22 mouse cellular contexts compared by ENCODE assay signal in genomic region chr5:150106358-150106757, GRCm38 (mm10). TPM values are rescaled to one million over a fixed set of nuclear protein-coding genes. Genes with fewer than 3 reads are reported as not detected.
DNase-seq lines count a peak whose midpoint lies in the region; ATAC-seq and TF ChIP-seq lines count a peak whose summit lies in the region.
"Had no signal": no experiment of that assay in that cellular context is flagged by ENCODE, and none has a peak within 500 bp of the region (broad histone marks: within the 10 kb centered on the region; RNA-seq: fewer than 3 reads in every experiment).

No protein-coding gene starts in this region.

- no peak for TF ChIP-seq RAD21 in MEL (IDR thresholded peaks at IDR 0.05; ENCODE audit: low read depth, low read length)

- H3K4me3 ChIP-seq in MEL (ENCODE audit: control insufficient read depth in 1 of 2, insufficient read depth in 1 of 2, low read depth in 2 of 2, low read length in 2 of 2), result no peak overlapping the region
- no peak overlapping the region for H3K4me3 ChIP-seq in stomach, postnatal 0 days (ENCODE audit: low read depth, low read length)

- no peaks in the 10 kb centered on the region; a peak in 2 of 4 replicates for H3K27me3 ChIP-seq in MEL (ENCODE audit: control insufficient read depth in 1 of 2, insufficient read depth in 2 of 2, low read length in 2 of 2)
- no peaks in the 10 kb centered on the region for H3K27me3 ChIP-seq in stomach, postnatal 0 days (ENCODE audit: control insufficient read depth, insufficient read depth, low read length)
- H3K27me3 ChIP-seq: CH12.LX, Patski had no signal

- no peaks in the 10 kb centered on the region for H3K4me1 ChIP-seq in MEL (ENCODE audit: control insufficient read depth in 1 of 2, insufficient read depth in 2 of 2, low read length in 2 of 2)
- no peaks in the 10 kb centered on the region for H3K4me1 ChIP-seq in stomach, postnatal 0 days (replicated peaks; ENCODE audit: control insufficient read depth, insufficient read depth)

- no peak overlapping the region for H3K27ac ChIP-seq in MEL (ENCODE audit: control insufficient read depth, low read depth, low read length)
- no peak overlapping the region for H3K27ac ChIP-seq in stomach, postnatal 0 days (replicated peaks)

- TF ChIP-seq POLR2A in MEL (IDR thresholded peaks at IDR 0.05; ENCODE audit: control insufficient read depth in 1 of 2, insufficient read depth in 1 of 2, low read depth in 1 of 2, low read length in 2 of 2, poor library complexity in 1 of 2), result no peak

- peak; percentile 48 to 50; a peak in 3 of 4 replicates for TF ChIP-seq EP300 in MEL (IDR thresholded peaks at IDR 0.05; ENCODE audit: low read depth in 1 of 2, low read length in 2 of 2)
- no peak for TF ChIP-seq EP300 in stomach, postnatal 0 days (optimal IDR thresholded peaks at IDR 0.05)

- TF ChIP-seq CTCF in MEL (IDR thresholded peaks at IDR 0.05 in 2 of 3, conservative IDR thresholded peaks at IDR 0.05 in 1 of 3; ENCODE audit: control insufficient read depth in 1 of 3, insufficient read depth in 1 of 3, low read depth in 2 of 3, low read length in 3 of 3, poor library complexity in 1 of 3, severe bottlenecking in 1 of 3), result no peak
- TF ChIP-seq CTCF in stomach, postnatal 0 days (IDR thresholded peaks at IDR 0.05; ENCODE audit: low read depth), result no peak

- no peak overlapping the region for H3K9ac ChIP-seq in MEL (ENCODE audit: control insufficient read depth, low read depth, low read length, poor library complexity, severe bottlenecking)
- H3K9ac ChIP-seq in stomach, postnatal 0 days (ENCODE audit: low read length), result no peak overlapping the region

- 86% methylated on average over 7 of the region's 7 CpGs for WGBS in stomach, postnatal 0 days

- no peak overlapping the region for H3K4me2 ChIP-seq in stomach, postnatal 0 days (replicated peaks; ENCODE audit: low read depth)

- ATAC-seq in megakaryocyte progenitor cell, adult 5-6 weeks (replicated peaks; ENCODE audit: poor library complexity), result peak; percentile 77
- ATAC-seq in megakaryocyte-erythroid progenitor cell, adult 5-6 weeks (replicated peaks; ENCODE audit: low FRiP score, low TSS enrichment, poor library complexity, severe bottlenecking), result peak; percentile 87
- ATAC-seq in inflammation-experienced regulatory T-cells, adult 6 months, result no peak
- no peak for ATAC-seq in stomach, postnatal 0 days (ENCODE audit: low FRiP score, low TSS enrichment)
- ATAC-seq: activated CD4-positive, CD25-positive, alpha-beta regulatory T cell, adult 4 months; CD4-positive, CD25-positive, alpha-beta regulatory T cell, adult 4 months; Patski had no signal

- H3K36me3 ChIP-seq in MEL (ENCODE audit: control insufficient read depth in 1 of 2, insufficient read depth in 2 of 2, low read length in 2 of 2), result no peaks in the 10 kb centered on the region
- H3K36me3 ChIP-seq in stomach, postnatal 0 days (ENCODE audit: control insufficient read depth, insufficient read depth, low read length), result no peaks in the 10 kb centered on the region
- H3K36me3 ChIP-seq: G1E had no signal

- DNase-seq in MEL (ENCODE audit: low read depth, low spot score), result peak; percentile 43
- no peak for DNase-seq in kidney, postnatal 36 days
- no peak for DNase-seq in stomach, postnatal 0 days (ENCODE audit: low spot score)
- DNase-seq: adrenal gland, adult 2 months; adrenal gland, adult 8-10 months; adrenal gland, postnatal 10 days; adrenal gland, postnatal 14 days; adrenal gland, postnatal 25 days; adrenal gland, postnatal 36 days; B cell, adult 2 months; cerebellum, adult 11 months; cerebellum, adult 11-12 months; cerebellum, adult 18-20 months; cerebellum, adult 2 months had no signal

- H3K79me2 ChIP-seq in MEL (ENCODE audit: control insufficient read depth, insufficient read depth, low read length, poor library complexity), result no peaks in the 10 kb centered on the region

- no peaks in the 10 kb centered on the region for H3K9me3 ChIP-seq in MEL (replicated peaks; ENCODE audit: insufficient read depth, low read length)
- H3K9me3 ChIP-seq in stomach, postnatal 0 days (ENCODE audit: control insufficient read depth, low read length), result no peaks in the 10 kb centered on the region

TF ChIP-seq in MEL, 35 proteins besides CTCF, POLR2A, EP300 and RAD21:
- TF ChIP-seq JUND (IDR thresholded peaks at IDR 0.05; ENCODE audit: low read depth, low read length) (no peak), MAFK (IDR thresholded peaks at IDR 0.05; ENCODE audit: borderline replicate concordance, low read depth, low read length) (no peak), ZC3H11A (IDR thresholded peaks at IDR 0.05; ENCODE audit: low read depth, low read length) (no peak), RCOR1 (IDR thresholded peaks at IDR 0.05; ENCODE audit: low read depth, low read length) (no peak), CHD2 (IDR thresholded peaks at IDR 0.05; ENCODE audit: low read length) (no peak), BHLHE40 (IDR thresholded peaks at IDR 0.05; ENCODE audit: borderline replicate concordance, low read depth, low read length) (no peak), ZNF384 (IDR thresholded peaks at IDR 0.05; ENCODE audit: low read depth, low read length) (no peak), GABPA (IDR thresholded peaks at IDR 0.05; ENCODE audit: low read depth, low read length) (no peak), TCF12 (IDR thresholded peaks at IDR 0.05; ENCODE audit: low read depth, low read length) (no peak), ETS1 (IDR thresholded peaks at IDR 0.05; ENCODE audit: low read depth, low read length) (no peak), CHD1 (IDR thresholded peaks at IDR 0.05; ENCODE audit: low read depth, low read length) (no peak)

RNA-seq across cellular contexts. Expression of gene Fry, which starts 12.1 kb away (rescaled TPM):
- total RNA-seq in MEL (2012; rRNA removed), result 2.3 TPM in 2 replicates
- 1 to 10 TPM in 1 of 2 experiments, not detected in 1; 1.9 TPM for polyA plus RNA-seq in MEL (2012; ENCODE audit: insufficient read depth in 1 of 2, insufficient read length in 2 of 2, low read depth in 1 of 2, low replicate concordance in 2 of 2, missing spikeins in 1 of 2)
- 17.8 and 22.1 TPM in 2 replicates for total RNA-seq in megakaryocyte progenitor cell, adult 5-6 weeks (2015)
- total RNA-seq in megakaryocyte progenitor cell, adult 5-6 weeks (2017), result 19.2 and 21.1 TPM in 2 replicates
- total RNA-seq in megakaryocyte-erythroid progenitor cell, adult 5-6 weeks (2014; fragmentation: Nextera tagmentation), result 12.9 and 17.8 TPM in 2 replicates
- 8.3 and 10.4 TPM in 2 replicates for total RNA-seq in megakaryocyte-erythroid progenitor cell, adult 5-6 weeks (2017)
- polyA plus RNA-seq in inflammation-experienced regulatory T-cells, adult 6 months (2017; shearing (Covaris generic)), result 10 to 100 TPM; 15.9 to 25.3 (median 22.3) TPM
- 6.4 and 6.5 TPM in 2 replicates for polyA plus RNA-seq in stomach, postnatal 0 days (2015; fragmentation: Nextera tagmentation; extraction: Ambion mirVana)

Comparison
In these comparisons a context has a peak if more than half of its experiments do, and no peak if none do; other contexts are left out.
1. ATAC-seq: peak in megakaryocyte progenitor cell, adult 5-6 weeks (single experiment) and megakaryocyte-erythroid progenitor cell, adult 5-6 weeks (single experiment); none in inflammation-experienced regulatory T-cells, adult 6 months (single experiment) and stomach, postnatal 0 days (single experiment).